Comparison of ENCODE assay signal across 19 mouse cellular contexts in genomic region chr15:96293444-96293843, GRCm38 (mm10).
"Had no signal": no experiment of that assay in that cellular context is flagged by ENCODE, and none has a peak within 500 bp of the region (broad histone marks: within the 10 kb centered on the region; RNA-seq: fewer than 3 reads in every experiment).

No protein-coding gene starts in this region.

- H3K27me3 ChIP-seq: limb, embryonic 13.5 days; lung, embryonic 15.5 days; midbrain, embryonic 13.5 days; neural tube, embryonic 13.5 days had no signal

- H3K36me3 ChIP-seq: midbrain, embryonic 13.5 days had no signal

- H3K9me3 ChIP-seq: limb, embryonic 10.5 days; limb, embryonic 13.5 days; lung, embryonic 15.5 days; midbrain, embryonic 10.5 days; midbrain, embryonic 13.5 days; neural tube, embryonic 13.5 days had no signal

- H3K4me3 ChIP-seq: layer of hippocampus, adult 2 months; limb, embryonic 10.5 days; limb, embryonic 13.5 days; lung, embryonic 15.5 days; midbrain, embryonic 10.5 days; midbrain, embryonic 13.5 days; myocyte; neural tube, embryonic 13.5 days had no signal

- ATAC-seq: intestine, postnatal 0 days; midbrain, embryonic 13.5 days; midbrain, embryonic 16.5 days had no signal

- DNase-seq: kidney, adult 2 months; kidney, postnatal 25 days; layer of hippocampus, adult 9-11 months; lung, postnatal 14 days; lung, postnatal 4 days; retina, postnatal 1 day; thymus, adult 18-20 months; thymus, postnatal 14 days had no signal

- H3K27ac ChIP-seq: kidney, postnatal 0 days; layer of hippocampus, adult 2 months; limb, embryonic 10.5 days; limb, embryonic 13.5 days; lung, embryonic 15.5 days; midbrain, embryonic 10.5 days; midbrain, embryonic 13.5 days; neural tube, embryonic 13.5 days had no signal

- H3K4me2 ChIP-seq: limb, embryonic 13.5 days; lung, embryonic 15.5 days; midbrain, embryonic 13.5 days; neural tube, embryonic 13.5 days had no signal

- H3K9ac ChIP-seq: limb, embryonic 13.5 days; lung, embryonic 15.5 days; midbrain, embryonic 13.5 days; neural tube, embryonic 13.5 days had no signal
